Mouse (Mus musculus) stomach, postnatal 0 days (tissue): ENCODE measurements around the gene Slco3a1.

Source experiments
- CTCF ChIP-seq: IDR thresholded peaks from 2 replicates; pipeline ENCODE4 v1.5.1; 2016; ENCODE audit warnings: antibody characterized with exemption, low read depth, mild to moderate bottlenecking, moderate library complexity
- EP300 ChIP-seq: optimal IDR thresholded peaks from 2 replicates; pipeline ENCODE3; 2016; ENCODE audit warnings: antibody characterized with exemption

DNA sequence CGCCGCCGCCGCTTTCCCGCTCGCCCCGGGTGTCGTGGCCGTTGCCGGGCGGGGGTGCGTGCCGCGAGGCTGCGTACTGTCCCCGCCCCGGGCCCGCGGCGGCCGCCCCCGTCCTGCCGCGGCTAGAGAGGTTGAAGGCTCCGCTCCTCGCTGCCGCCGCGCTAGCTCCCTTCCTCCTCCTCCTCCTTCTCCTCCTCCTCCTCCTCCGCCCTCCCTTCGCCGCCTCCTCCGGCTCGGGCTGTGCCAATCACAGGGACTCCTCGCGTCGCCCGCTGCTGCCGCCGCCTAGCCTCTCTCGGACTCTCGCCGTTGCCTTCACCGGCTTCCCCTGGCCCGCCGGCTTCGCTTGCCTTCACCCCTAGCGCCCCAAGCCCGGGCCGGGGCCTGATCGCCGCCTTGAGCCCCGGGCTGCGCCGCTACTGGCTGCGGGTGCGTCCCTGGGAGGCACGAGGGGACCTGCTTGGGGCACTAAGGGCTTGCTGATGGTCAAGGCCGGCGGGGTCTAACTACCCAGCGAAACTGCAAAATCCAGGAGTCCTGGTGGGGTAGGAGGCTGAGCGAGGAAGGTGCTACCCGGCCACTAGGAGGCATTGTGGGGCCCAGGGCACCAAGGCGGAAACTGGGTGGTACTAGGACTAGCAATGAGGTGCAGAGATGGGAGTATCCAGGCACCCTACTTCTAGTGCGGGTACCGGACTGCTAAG lies at the start of gene Slco3a1:
- TF ChIP-seq CTCF (peak; percentile 74), EP300 (no peak)
